Mouse (Mus musculus): ENCODE measurements around the gene Hexim1.
A peak's percentile ranks its signal among the peaks of the same experiment; 100 is the strongest.

The Hexim1 gene

GRCm38 (mm10) chr11:103098531-103099190 is 17.4 kb upstream of the Hexim1 start:
- DNase-seq (ENCODE audit: low spot score) = no peak

- no peak for DNase-seq (ENCODE audit: low spot score)
Observed at GRCm38 (mm10) chr11:103099352-103099940, 16.6 kb upstream of the Hexim1 start.

- no peak for DNase-seq (ENCODE audit: low spot score)
Observed at GRCm38 (mm10) chr11:103100361-103100760, 15.7 kb upstream of the Hexim1 start.

- no peak for DNase-seq (ENCODE audit: low spot score)
Observed at GRCm38 (mm10) chr11:103101481-103101865, 14.6 kb upstream of the Hexim1 start, which contains the start of the genes Plcd3 and Acbd4. Gene Plcd3, minus strand, starts transcription at chr11:103101658. Gene Acbd4, plus strand, starts transcription at chr11:103101682.

- DNase-seq (ENCODE audit: low spot score) = no peak
Observed at GRCm38 (mm10) chr11:103101866-103102501, 14.0 kb upstream of the Hexim1 start.

GRCm38 (mm10) chr11:103102725-103103349 is 13.2 kb upstream of the Hexim1 start:
- peak; percentile 94 for DNase-seq (ENCODE audit: low spot score)

GRCm38 (mm10) chr11:103103621-103104020 is 12.4 kb upstream of the Hexim1 start:
- no peak for DNase-seq (ENCODE audit: low spot score)

- no peak for DNase-seq (ENCODE audit: low spot score)
Observed at GRCm38 (mm10) chr11:103104469-103104868, 11.6 kb upstream of the Hexim1 start.

GRCm38 (mm10) chr11:103105180-103105725 is 10.8 kb upstream of the Hexim1 start:
- no peak for DNase-seq (ENCODE audit: low spot score)

GRCm38 (mm10) chr11:103105810-103106209 is 10.2 kb upstream of the Hexim1 start:
- no peak for DNase-seq (ENCODE audit: low spot score)

- no peak for DNase-seq (ENCODE audit: low spot score)
Observed at GRCm38 (mm10) chr11:103106386-103106785, 9.6 kb upstream of the Hexim1 start.

- no peak for DNase-seq (ENCODE audit: low spot score)
Observed at GRCm38 (mm10) chr11:103111301-103111700, 4.7 kb upstream of the Hexim1 start.

- DNase-seq (ENCODE audit: low spot score) = no peak
Observed at GRCm38 (mm10) chr11:103111881-103112551, 4.0 kb upstream of the Hexim1 start.

GRCm38 (mm10) chr11:103112552-103112912 is 3.5 kb upstream of the Hexim1 start:
- no peak for DNase-seq (ENCODE audit: low spot score)

GRCm38 (mm10) chr11:103113005-103113404 is 3.0 kb upstream of the Hexim1 start:
- DNase-seq (ENCODE audit: low spot score) = no peak

- no peak for DNase-seq (ENCODE audit: low spot score)
Observed at GRCm38 (mm10) chr11:103113771-103114170, 2.3 kb upstream of the Hexim1 start.

- DNase-seq (ENCODE audit: low spot score) = no peak
Observed at GRCm38 (mm10) chr11:103114270-103114943, 1.6 kb upstream of the Hexim1 start.

- DNase-seq (ENCODE audit: low spot score) = peak; percentile 76
Observed at GRCm38 (mm10) chr11:103115163-103116007, 646 bp upstream of the Hexim1 start.

GRCm38 (mm10) chr11:103116959-103117590 is 1.0 kb downstream of the Hexim1 start:
- no peak for DNase-seq (ENCODE audit: low spot score)

GRCm38 (mm10) chr11:103117591-103118009 is 1.6 kb downstream of the Hexim1 start:
- DNase-seq (ENCODE audit: low spot score) = no peak

Data from layer of hippocampus, adult 9-10 months (tissue).